Mouse (Mus musculus) heart, embryonic 13.5 days (tissue): ENCODE data around the gene Wnt3a. TPM values are rescaled to one million over a fixed set of nuclear protein-coding genes. Genes with fewer than 3 reads are reported as not detected.

Source experiments
- ATAC-seq: fragments of 200-750 bp; cut with Nextera tagmentation; 2 replicates; pipeline ENCODE4 v1.8.0; 2017; ENCODE audit warnings: moderate TSS enrichment; ENCODE audit not compliant: insufficient number of reproducible peaks, low FRiP score, low TSS enrichment; ENCODE audit errors: extremely low read depth
- H3K27ac ChIP-seq: fragments of 300-500 bp; sonication (generic); replicated peaks from 2 replicates; pipeline ENCODE4 v1.5.1; 2015; ENCODE audit warnings: moderate library complexity, mild to moderate bottlenecking, inconsistent platforms
- H3K27me3 ChIP-seq: fragments of 300-500 bp; sonication (generic); replicated peaks from 2 replicates; pipeline ENCODE4 v1.6.1; 2015; ENCODE audit warnings: mild to moderate bottlenecking, inconsistent platforms
- H3K36me3 ChIP-seq: fragments of 300-500 bp; sonication (generic); 2 replicates; pipeline ENCODE4 v1.6.1; 2015; ENCODE audit warnings: mild to moderate bottlenecking, inconsistent platforms
- H3K4me1 ChIP-seq: fragments of 300-500 bp; sonication (generic); 2 replicates; pipeline ENCODE4 v1.6.1; 2015; ENCODE audit warnings: inconsistent platforms
- H3K4me2 ChIP-seq: fragments of 300-500 bp; sonication (generic); 2 replicates; pipeline ENCODE4 v1.6.1; 2015; ENCODE audit warnings: inconsistent platforms, mild to moderate bottlenecking, moderate library complexity
- H3K4me3 ChIP-seq: fragments of 300-500 bp; sonication (generic); 2 replicates; pipeline ENCODE4 v1.5.1; 2015; ENCODE audit warnings: moderate library complexity, mild to moderate bottlenecking, inconsistent platforms
- H3K9ac ChIP-seq: fragments of 300-500 bp; sonication (generic); 2 replicates; pipeline ENCODE4 v1.6.1; 2015; ENCODE audit warnings: inconsistent platforms, mild to moderate bottlenecking, moderate library complexity
- H3K9me3 ChIP-seq: fragments of 300-500 bp; sonication (generic); 2 replicates; pipeline ENCODE4 v1.6.1; 2016; ENCODE audit warnings: inconsistent platforms
- WGBS: fragments of 180-500 bp; shearing (Covaris S2); methylation state at CpG from one replicate; pipeline ENCODE4 v1.1.7; 2015; ENCODE audit warnings: mixed read lengths; 5-methylcytosine and 5-hydroxymethylcytosine counted together
- polyA plus RNA-seq: library from polyadenylated mRNA; unstranded; fragments of >200 nt; fragmentation: Nextera tagmentation; extraction: Ambion mirVana; gene quantifications from 2 replicates; pipeline ENCODE4 v1.2.1, GENCODE M21; 2015

The Wnt3a gene
- polyA plus RNA-seq, 1 experiment from 2014 or later: not detected

- Histone ChIP-seq H3K9me3 (no peaks in the 10 kb centered on the region), H3K4me2 (no peak overlapping the region), H3K4me1 (peaks cover 6% of the 10 kb centered on the region), H3K36me3 (no peaks in the 10 kb centered on the region), H3K4me3 (no peak overlapping the region), H3K27ac (no peak overlapping the region), H3K27me3 (peaks cover 18% of the 10 kb centered on the region), H3K9ac (no peak overlapping the region)
- no peak for ATAC-seq
- WGBS: 57% methylated on average over 5 of the region's 5 CpGs
These were observed 34.2 kb upstream of the Wnt3a start for GRCm38 (mm10) chr11:59324777-59325176.

- H3K27me3 ChIP-seq: peaks cover 2% of the 10 kb centered on the region; the same call in 1 of the 2 replicates
- 72% methylated on average over 3 of the region's 3 CpGs for WGBS
- no peak for ATAC-seq
- H3K4me2 ChIP-seq: no peak overlapping the region
- H3K9ac ChIP-seq: no peak overlapping the region
- H3K36me3 ChIP-seq: no peaks in the 10 kb centered on the region
- no peak overlapping the region for H3K4me3 ChIP-seq
- H3K9me3 ChIP-seq: no peaks in the 10 kb centered on the region
- no peak overlapping the region for H3K27ac ChIP-seq
- no peaks in the 10 kb centered on the region for H3K4me1 ChIP-seq
These were observed 32.4 kb upstream of the Wnt3a start for GRCm38 (mm10) chr11:59322988-59323387.

GRCm38 (mm10) chr11:59316517-59316916 lies 26.0 kb upstream of the Wnt3a start:
- Histone ChIP-seq H3K4me1 (peaks cover 29% of the 10 kb centered on the region), H3K36me3 (no peaks in the 10 kb centered on the region), H3K27ac (no peak overlapping the region), H3K4me2 (no peak overlapping the region), H3K9ac (no peak overlapping the region), H3K27me3 (peaks cover 47% of the 10 kb centered on the region), H3K9me3 (no peaks in the 10 kb centered on the region), H3K4me3 (no peak overlapping the region)
- ATAC-seq: no peak
- WGBS: 54% methylated on average over 6 of the region's 6 CpGs

- Histone ChIP-seq H3K4me3 (no peak overlapping the region), H3K9me3 (no peaks in the 10 kb centered on the region), H3K4me2 (no peak overlapping the region), H3K27me3 (peaks cover 70% of the 10 kb centered on the region), H3K36me3 (no peaks in the 10 kb centered on the region), H3K27ac (no peak overlapping the region), H3K4me1 (peaks cover 42% of the 10 kb centered on the region), H3K9ac (no peak overlapping the region)
- ATAC-seq: no peak
- 49% methylated on average over 11 of the region's 11 CpGs for WGBS
These were observed 23.4 kb upstream of the Wnt3a start for GRCm38 (mm10) chr11:59313944-59314343.

- no peak for ATAC-seq
- H3K36me3 ChIP-seq: no peaks in the 10 kb centered on the region
- H3K9me3 ChIP-seq: no peaks in the 10 kb centered on the region
- H3K27ac ChIP-seq: no peak overlapping the region
- 59% methylated on average over 17 of the region's 17 CpGs for WGBS
- peaks cover 78% of the 10 kb centered on the region for H3K27me3 ChIP-seq
- no peak overlapping the region for H3K9ac ChIP-seq
- H3K4me2 ChIP-seq: no peak overlapping the region
- H3K4me1 ChIP-seq: peaks cover 49% of the 10 kb centered on the region
- no peak overlapping the region for H3K4me3 ChIP-seq
These were observed 22.7 kb upstream of the Wnt3a start for GRCm38 (mm10) chr11:59313029-59313811.

GRCm38 (mm10) chr11:59312501-59312900 lies 21.9 kb upstream of the Wnt3a start:
- H3K4me3 ChIP-seq: no peak overlapping the region
- no peaks in the 10 kb centered on the region for H3K36me3 ChIP-seq
- no peak for ATAC-seq
- H3K4me2 ChIP-seq: no peak overlapping the region
- H3K27ac ChIP-seq: no peak overlapping the region
- WGBS: 43% methylated on average over 8 of the region's 8 CpGs
- no peak overlapping the region for H3K9ac ChIP-seq
- peaks cover 85% of the 10 kb centered on the region for H3K27me3 ChIP-seq
- peaks cover 54% of the 10 kb centered on the region for H3K4me1 ChIP-seq
- H3K9me3 ChIP-seq: no peaks in the 10 kb centered on the region

- Histone ChIP-seq H3K4me1 (peaks cover 59% of the 10 kb centered on the region), H3K36me3 (no peaks in the 10 kb centered on the region), H3K4me3 (no peak overlapping the region), H3K9me3 (no peaks in the 10 kb centered on the region), H3K9ac (no peak overlapping the region), H3K4me2 (no peak overlapping the region), H3K27me3 (peaks cover 89% of the 10 kb centered on the region), H3K27ac (no peak overlapping the region)
- 45% methylated on average over 6 of the region's 6 CpGs for WGBS
- ATAC-seq: no peak
These were observed 21.5 kb upstream of the Wnt3a start for GRCm38 (mm10) chr11:59312060-59312459.

GRCm38 (mm10) chr11:59309976-59310375 lies 19.4 kb upstream of the Wnt3a start:
- Histone ChIP-seq H3K27ac (no peak overlapping the region; the same call in 1 of the 2 replicates), H3K4me1 (peaks cover 74% of the 10 kb centered on the region), H3K4me2 (no peak overlapping the region; the same call in 1 of the 2 replicates), H3K4me3 (no peak overlapping the region), H3K9ac (no peak overlapping the region), H3K36me3 (no peaks in the 10 kb centered on the region), H3K27me3 (peaks cover 96% of the 10 kb centered on the region), H3K9me3 (no peaks in the 10 kb centered on the region)
- WGBS: 64% methylated on average over 8 of the region's 8 CpGs
- no peak for ATAC-seq

- H3K27me3 ChIP-seq: peaks cover 96% of the 10 kb centered on the region
- H3K9me3 ChIP-seq: no peaks in the 10 kb centered on the region
- H3K9ac ChIP-seq: peak overlapping the region; percentile 54
- peak overlapping the region; percentile 94 for H3K4me2 ChIP-seq
- H3K4me3 ChIP-seq: 0 out of 2 replicates have a peak overlapping the region, but pooled peaks have one; percentile 5
- no peaks in the 10 kb centered on the region for H3K36me3 ChIP-seq
- ATAC-seq: no peak
- peaks cover 70% of the 10 kb centered on the region for H3K4me1 ChIP-seq
- WGBS: 14% methylated on average over 12 of the region's 12 CpGs
- peak overlapping the region; percentile 40; the same call in 1 of the 2 replicates for H3K27ac ChIP-seq
These were observed 18.7 kb upstream of the Wnt3a start for GRCm38 (mm10) chr11:59309106-59309805.

GRCm38 (mm10) chr11:59308625-59309024 lies 18.1 kb upstream of the Wnt3a start:
- peak overlapping the region; percentile 73; the same call in 1 of the 2 replicates for H3K4me3 ChIP-seq
- 35% methylated on average over 6 of the region's 6 CpGs for WGBS
- no peaks in the 10 kb centered on the region for H3K9me3 ChIP-seq
- ATAC-seq: no peak
- H3K9ac ChIP-seq: peak overlapping the region; percentile 54
- peaks cover 64% of the 10 kb centered on the region for H3K4me1 ChIP-seq
- peak overlapping the region; percentile 94 for H3K4me2 ChIP-seq
- no peaks in the 10 kb centered on the region for H3K36me3 ChIP-seq
- peaks cover 96% of the 10 kb centered on the region for H3K27me3 ChIP-seq
- H3K27ac ChIP-seq: peak overlapping the region; percentile 40; the same call in 1 of the 2 replicates

- peak overlapping the region; percentile 54 for H3K9ac ChIP-seq
These were observed 17.6 kb upstream of the Wnt3a start for GRCm38 (mm10) chr11:59308164-59308542.

More at GRCm38 (mm10) chr11:59308164-59308542, 17.6 kb upstream of the Wnt3a start:
- peaks cover 59% of the 10 kb centered on the region for H3K4me1 ChIP-seq
- 27% methylated on average over 12 of the region's 12 CpGs for whole genome bisulfite sequencing
- no peaks in the 10 kb centered on the region for H3K9me3 ChIP-seq
- H3K36me3 ChIP-seq: no peaks in the 10 kb centered on the region
- H3K27me3 ChIP-seq: peaks cover 96% of the 10 kb centered on the region
- no peak for ATAC-seq
- H3K4me3 ChIP-seq: peak overlapping the region; percentile 73
- peak overlapping the region; percentile 40; the same call in 1 of the 2 replicates for H3K27ac ChIP-seq
- peak overlapping the region; percentile 94 for H3K4me2 ChIP-seq
